Mouse (Mus musculus): Measurements from ENCODE around the gene Tsnax. TPM values are rescaled to one million over a fixed set of nuclear protein-coding genes. Genes with fewer than 3 reads are reported as not detected.
A peak's percentile ranks its signal among the peaks of the same experiment; 100 is the strongest.

Tsnax gene
- polyA plus RNA-seq, 1 experiment from 2014 or later: 130 TPM

DNA sequence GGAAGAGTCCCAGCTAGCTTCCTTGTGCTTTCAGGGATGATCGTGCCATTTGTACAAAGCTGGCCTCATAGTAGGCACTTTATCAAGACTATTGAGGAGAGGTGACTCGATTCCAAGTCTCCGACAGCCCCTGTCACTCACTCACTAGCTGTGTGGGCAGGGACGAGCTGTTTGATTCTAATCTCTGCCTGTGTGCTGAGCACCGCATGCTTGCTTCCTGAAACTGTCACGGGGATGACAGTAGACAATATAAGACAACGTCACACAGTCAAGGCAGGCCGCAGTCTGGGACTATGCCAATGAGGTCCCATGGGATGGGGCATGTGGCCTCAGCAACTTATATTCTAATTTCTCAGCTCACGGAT, 54.8 kb downstream of the Tsnax start:
- 57% methylated on average over 9 of the region's 9 CpGs for WGBS
- H3K27ac ChIP-seq (replicated peaks; ENCODE audit: low read depth, low read length): peak overlapping the region; percentile 46
- ATAC-seq (ENCODE audit: low read depth) (no peak), DNase-seq (ENCODE audit: low spot score) (peak; percentile 38)
- no peaks in the 10 kb centered on the region for H3K27me3 ChIP-seq (replicated peaks; ENCODE audit: control insufficient read depth, insufficient read depth, low read length)
- no peak overlapping the region for H3K9ac ChIP-seq (ENCODE audit: low read depth, low read length)
- no peaks in the 10 kb centered on the region for H3K36me3 ChIP-seq (ENCODE audit: control insufficient read depth, insufficient read depth, low read length)
- no peak overlapping the region for H3K4me3 ChIP-seq (ENCODE audit: low read depth, low read length)
- no peaks in the 10 kb centered on the region; the same call in 1 of the 2 replicates for H3K4me1 ChIP-seq (ENCODE audit: control insufficient read depth, insufficient read depth, low read length)
- H3K9me3 ChIP-seq (ENCODE audit: control insufficient read depth, low read length): no peaks in the 10 kb centered on the region
- H3K4me2 ChIP-seq (ENCODE audit: low read depth, low read length): no peak overlapping the region; the same call in 1 of the 2 replicates

DNA sequence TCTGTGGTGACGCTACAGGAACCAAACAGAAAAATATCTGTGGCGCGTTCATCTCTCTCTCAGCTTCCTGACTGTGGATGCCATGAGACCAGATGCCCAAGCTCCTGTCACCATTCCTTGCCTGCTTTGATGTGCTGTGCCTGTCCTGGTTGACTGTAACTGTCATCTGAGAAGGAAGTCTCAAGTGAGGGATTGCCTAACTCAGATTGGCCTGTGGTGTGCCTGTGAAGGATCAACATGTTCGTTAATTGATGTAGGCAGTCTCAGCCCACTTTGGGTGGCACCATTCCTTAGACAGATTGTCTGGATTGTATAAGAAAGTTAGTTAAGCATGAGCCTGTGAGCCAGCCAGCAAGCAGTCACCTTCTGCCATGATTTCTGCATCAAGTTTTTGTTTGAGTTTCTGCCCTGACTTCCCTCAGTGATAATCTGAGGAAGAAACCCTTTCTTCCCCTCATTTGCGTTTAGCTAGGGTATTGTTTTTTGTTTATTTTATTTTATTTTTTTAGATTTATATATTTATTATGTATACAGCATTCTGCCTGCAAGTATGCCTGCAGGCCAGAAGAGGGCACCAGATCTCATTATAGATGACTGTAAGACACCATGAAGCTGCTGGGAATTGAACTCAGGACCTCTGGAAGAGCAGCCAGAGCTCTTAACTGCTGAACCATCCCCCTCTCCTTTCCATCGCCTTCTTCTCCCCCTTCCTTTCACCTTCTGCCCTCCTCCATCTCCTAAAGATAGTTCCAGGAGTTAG, 55.5 kb downstream of the Tsnax start:
- Histone ChIP-seq H3K36me3 (ENCODE audit: control insufficient read depth, insufficient read depth, low read length) (no peaks in the 10 kb centered on the region), H3K27ac (replicated peaks; ENCODE audit: low read depth, low read length) (peak overlapping the region; percentile 46; the same call in 1 of the 2 replicates), H3K4me2 (ENCODE audit: low read depth, low read length) (no peak overlapping the region), H3K4me3 (ENCODE audit: low read depth, low read length) (no peak overlapping the region), H3K9me3 (ENCODE audit: control insufficient read depth, low read length) (no peaks in the 10 kb centered on the region), H3K27me3 (replicated peaks; ENCODE audit: control insufficient read depth, insufficient read depth, low read length) (no peaks in the 10 kb centered on the region), H3K9ac (ENCODE audit: low read depth, low read length) (no peak overlapping the region), H3K4me1 (ENCODE audit: control insufficient read depth, insufficient read depth, low read length) (no peaks in the 10 kb centered on the region; the same call in 1 of the 2 replicates)
- DNase-seq (ENCODE audit: low spot score) (no peak), ATAC-seq (ENCODE audit: low read depth) (no peak)
- WGBS: 85% methylated on average over 6 of the region's 6 CpGs

DNA sequence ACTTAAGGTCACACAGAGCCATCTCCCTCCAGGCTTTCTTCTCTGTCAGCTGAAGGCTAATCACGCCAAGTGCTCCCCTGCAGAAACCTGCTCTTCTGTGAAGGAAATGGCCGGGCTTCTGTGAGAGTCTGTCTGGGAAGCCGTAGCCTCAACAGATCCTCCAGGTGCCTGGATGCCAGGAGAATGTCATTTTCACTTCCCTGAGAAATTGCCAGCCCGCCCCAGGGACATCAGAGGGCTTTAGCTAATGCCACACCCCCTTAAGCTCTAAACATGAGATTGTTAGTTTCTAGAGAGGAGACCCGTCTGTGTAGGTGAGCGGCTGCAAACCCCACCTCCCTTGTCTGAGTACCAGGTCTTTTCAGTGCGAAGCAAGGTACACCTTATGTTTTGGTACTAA, 56.5 kb downstream of the Tsnax start:
- Histone ChIP-seq H3K4me3 (ENCODE audit: low read depth, low read length) (no peak overlapping the region), H3K4me1 (ENCODE audit: control insufficient read depth, insufficient read depth, low read length) (no peaks in the 10 kb centered on the region; the same call in 1 of the 2 replicates), H3K4me2 (ENCODE audit: low read depth, low read length) (no peak overlapping the region), H3K36me3 (ENCODE audit: control insufficient read depth, insufficient read depth, low read length) (no peaks in the 10 kb centered on the region), H3K27me3 (replicated peaks; ENCODE audit: control insufficient read depth, insufficient read depth, low read length) (no peaks in the 10 kb centered on the region), H3K9me3 (ENCODE audit: control insufficient read depth, low read length) (no peaks in the 10 kb centered on the region), H3K9ac (ENCODE audit: low read depth, low read length) (no peak overlapping the region), H3K27ac (replicated peaks; ENCODE audit: low read depth, low read length) (no peak overlapping the region)
- no peak for DNase-seq (ENCODE audit: low spot score)
- ATAC-seq (ENCODE audit: low read depth): no peak; the same call in 1 of the 2 replicates
- 69% methylated on average over 7 of the region's 7 CpGs for WGBS

DNA sequence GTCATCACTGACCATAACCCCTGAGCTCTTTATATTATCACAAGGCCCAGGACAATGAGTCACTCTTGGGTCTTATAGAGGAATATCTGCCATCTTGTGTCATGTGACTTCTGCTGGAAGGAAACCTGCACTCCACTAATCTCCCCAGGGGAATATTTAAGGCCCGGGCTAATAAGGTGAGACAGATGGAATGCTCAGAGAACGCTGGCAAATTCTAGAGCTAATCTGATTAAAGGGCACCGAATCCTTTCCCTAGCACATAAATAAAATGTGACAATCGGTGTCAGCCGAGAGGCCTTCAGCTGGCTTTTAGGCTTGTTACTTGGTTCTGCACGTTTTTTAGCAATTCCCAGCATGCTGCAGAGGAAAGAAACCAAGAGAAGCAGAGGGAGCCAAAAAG, 56.9 kb downstream of the Tsnax start:
- Histone ChIP-seq H3K4me3 (ENCODE audit: low read depth, low read length) (no peak overlapping the region), H3K36me3 (ENCODE audit: control insufficient read depth, insufficient read depth, low read length) (no peaks in the 10 kb centered on the region), H3K4me2 (ENCODE audit: low read depth, low read length) (no peak overlapping the region), H3K4me1 (ENCODE audit: control insufficient read depth, insufficient read depth, low read length) (no peaks in the 10 kb centered on the region; the same call in 1 of the 2 replicates), H3K27ac (replicated peaks; ENCODE audit: low read depth, low read length) (no peak overlapping the region), H3K27me3 (replicated peaks; ENCODE audit: control insufficient read depth, insufficient read depth, low read length) (no peaks in the 10 kb centered on the region), H3K9me3 (ENCODE audit: control insufficient read depth, low read length) (no peaks in the 10 kb centered on the region), H3K9ac (ENCODE audit: low read depth, low read length) (no peak overlapping the region)
- 41% methylated on average over 6 of the region's 6 CpGs for WGBS
- ATAC-seq (ENCODE audit: low read depth) (no peak; the same call in 1 of the 2 replicates), DNase-seq (ENCODE audit: low spot score) (peak; percentile 32)

GRCm38 (mm10) chr8:125074141-125074540, 61.3 kb downstream of the Tsnax start:
- WGBS: 91% methylated on average over 10 of the region's 10 CpGs
- no peak for ATAC-seq (ENCODE audit: low read depth)
- no peak overlapping the region for H3K4me2 ChIP-seq (ENCODE audit: low read depth, low read length)

DNA sequence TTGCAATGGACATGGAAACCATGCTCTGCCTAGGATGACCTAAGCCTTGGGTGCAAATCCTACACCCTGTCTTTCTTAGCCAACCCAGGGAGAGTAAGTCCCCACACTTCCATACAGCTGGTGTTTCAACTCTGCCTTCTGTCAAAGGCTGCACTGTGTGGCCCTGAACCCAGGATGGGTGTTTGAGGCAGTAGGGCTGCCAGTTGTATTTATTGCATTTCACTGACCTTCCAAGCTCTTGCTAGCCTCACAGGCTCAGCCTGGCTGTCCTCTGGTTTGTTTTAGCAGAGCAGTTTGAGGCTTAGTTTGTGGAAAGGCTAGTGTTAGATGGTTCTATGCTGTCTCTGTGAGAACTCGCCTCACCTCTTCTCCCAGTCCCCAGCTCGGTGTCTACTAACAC, 61.8 kb downstream of the Tsnax start:
- H3K36me3 ChIP-seq (ENCODE audit: control insufficient read depth, insufficient read depth, low read length): no peaks in the 10 kb centered on the region
- no peaks in the 10 kb centered on the region for H3K9me3 ChIP-seq (ENCODE audit: control insufficient read depth, low read length)
- ATAC-seq (ENCODE audit: low read depth): no peak
- no peaks in the 10 kb centered on the region for H3K4me1 ChIP-seq (ENCODE audit: control insufficient read depth, insufficient read depth, low read length)
- no peaks in the 10 kb centered on the region for H3K27me3 ChIP-seq (replicated peaks; ENCODE audit: control insufficient read depth, insufficient read depth, low read length)
- no peak overlapping the region for H3K9ac ChIP-seq (ENCODE audit: low read depth, low read length)
- DNase-seq (ENCODE audit: low spot score): no peak
- 79% methylated on average over 2 of the region's 2 CpGs for WGBS
- H3K4me2 ChIP-seq (ENCODE audit: low read depth, low read length): no peak overlapping the region
- no peak overlapping the region for H3K27ac ChIP-seq (replicated peaks; ENCODE audit: low read depth, low read length)
- no peak overlapping the region for H3K4me3 ChIP-seq (ENCODE audit: low read depth, low read length)

More at GRCm38 (mm10) chr8:125074141-125074540, 61.3 kb downstream of the Tsnax start:
- DNase-seq (ENCODE audit: low spot score): no peak
- H3K36me3 ChIP-seq (ENCODE audit: control insufficient read depth, insufficient read depth, low read length): no peaks in the 10 kb centered on the region
- no peak overlapping the region for H3K4me3 ChIP-seq (ENCODE audit: low read depth, low read length)
- H3K27ac ChIP-seq (replicated peaks; ENCODE audit: low read depth, low read length): no peak overlapping the region
- H3K9me3 ChIP-seq (ENCODE audit: control insufficient read depth, low read length): no peaks in the 10 kb centered on the region
- H3K9ac ChIP-seq (ENCODE audit: low read depth, low read length): no peak overlapping the region
- no peaks in the 10 kb centered on the region for H3K4me1 ChIP-seq (ENCODE audit: control insufficient read depth, insufficient read depth, low read length)
- no peaks in the 10 kb centered on the region for H3K27me3 ChIP-seq (replicated peaks; ENCODE audit: control insufficient read depth, insufficient read depth, low read length)

GRCm38 (mm10) chr8:125075389-125075788, 62.6 kb downstream of the Tsnax start:
- no peak for ATAC-seq (ENCODE audit: low read depth)
- 50% methylated on average over 4 of the region's 4 CpGs for WGBS

DNA sequence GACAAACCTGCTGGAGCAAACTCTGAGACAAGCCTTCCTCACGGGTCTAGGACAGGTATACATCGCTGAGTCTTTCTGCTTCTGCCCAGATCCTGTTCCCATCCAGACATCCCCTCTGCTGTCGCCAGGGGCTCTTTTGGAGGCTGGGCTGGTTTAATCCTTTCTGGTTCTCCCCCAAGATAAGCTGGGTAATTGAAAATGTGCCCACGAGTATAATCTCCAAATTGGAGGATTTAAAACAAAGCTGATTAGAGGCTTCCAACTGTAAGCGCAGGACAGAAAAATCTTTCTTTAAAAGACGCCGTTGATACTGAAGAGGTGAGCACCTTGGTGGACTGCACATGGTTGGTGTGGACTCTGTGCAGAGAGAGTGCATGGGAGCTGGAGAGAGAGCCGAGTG, 64.5 kb downstream of the Tsnax start:
- DNase-seq (ENCODE audit: low spot score) (no peak), ATAC-seq (ENCODE audit: low read depth) (0 out of 2 replicates have a peak, but pooled peaks have one; percentile 42)
- no peaks in the 10 kb centered on the region for H3K27me3 ChIP-seq (replicated peaks; ENCODE audit: control insufficient read depth, insufficient read depth, low read length)
- H3K4me2 ChIP-seq (ENCODE audit: low read depth, low read length): no peak overlapping the region
- H3K9ac ChIP-seq (ENCODE audit: low read depth, low read length): no peak overlapping the region
- no peak overlapping the region for H3K27ac ChIP-seq (replicated peaks; ENCODE audit: low read depth, low read length)
- H3K36me3 ChIP-seq (ENCODE audit: control insufficient read depth, insufficient read depth, low read length): no peaks in the 10 kb centered on the region
- H3K4me3 ChIP-seq (ENCODE audit: low read depth, low read length): no peak overlapping the region
- no peaks in the 10 kb centered on the region for H3K9me3 ChIP-seq (ENCODE audit: control insufficient read depth, low read length)
- H3K4me1 ChIP-seq (ENCODE audit: control insufficient read depth, insufficient read depth, low read length): no peaks in the 10 kb centered on the region
- WGBS: 62% methylated on average over 8 of the region's 8 CpGs

More at GRCm38 (mm10) chr8:125075389-125075788, 62.6 kb downstream of the Tsnax start:
- Histone ChIP-seq H3K4me1 (ENCODE audit: control insufficient read depth, insufficient read depth, low read length) (no peaks in the 10 kb centered on the region), H3K9ac (ENCODE audit: low read depth, low read length) (no peak overlapping the region), H3K4me2 (ENCODE audit: low read depth, low read length) (no peak overlapping the region), H3K27me3 (replicated peaks; ENCODE audit: control insufficient read depth, insufficient read depth, low read length) (no peaks in the 10 kb centered on the region), H3K4me3 (ENCODE audit: low read depth, low read length) (no peak overlapping the region), H3K36me3 (ENCODE audit: control insufficient read depth, insufficient read depth, low read length) (no peaks in the 10 kb centered on the region), H3K27ac (replicated peaks; ENCODE audit: low read depth, low read length) (no peak overlapping the region), H3K9me3 (ENCODE audit: control insufficient read depth, low read length) (no peaks in the 10 kb centered on the region)
- DNase-seq (ENCODE audit: low spot score): no peak

All from embryonic facial prominence, embryonic 14.5 days (tissue).